Mouse (Mus musculus) large intestine, adult 2 months (tissue): Measurements from ENCODE around the gene Krtcap2. TPM values are rescaled to one million over a fixed set of nuclear protein-coding genes. Genes with fewer than 3 reads are reported as not detected.

ENCODE experiments used
- DNase-seq: peaks from one replicate; pipeline ENCODE4 v3.0.0-alpha.2; 2012; ENCODE audit warnings: low read depth, low spot score
- WGBS: fragments of 180-500 bp; shearing (Covaris S2); methylation state at CpG from one replicate; pipeline ENCODE4 v1.1.7; 2018; 5-methylcytosine and 5-hydroxymethylcytosine counted together
- polyA plus RNA-seq: library from polyadenylated mRNA; depleted of rRNA; stranded (reverse); fragments of >200 nt; gene quantifications from 2 replicates; pipeline ENCODE4 v1.2.3, GENCODE M21; 2012; rRNA removed

Gene Krtcap2
- polyA plus RNA-seq, 1 experiment: 221 TPM

DNA sequence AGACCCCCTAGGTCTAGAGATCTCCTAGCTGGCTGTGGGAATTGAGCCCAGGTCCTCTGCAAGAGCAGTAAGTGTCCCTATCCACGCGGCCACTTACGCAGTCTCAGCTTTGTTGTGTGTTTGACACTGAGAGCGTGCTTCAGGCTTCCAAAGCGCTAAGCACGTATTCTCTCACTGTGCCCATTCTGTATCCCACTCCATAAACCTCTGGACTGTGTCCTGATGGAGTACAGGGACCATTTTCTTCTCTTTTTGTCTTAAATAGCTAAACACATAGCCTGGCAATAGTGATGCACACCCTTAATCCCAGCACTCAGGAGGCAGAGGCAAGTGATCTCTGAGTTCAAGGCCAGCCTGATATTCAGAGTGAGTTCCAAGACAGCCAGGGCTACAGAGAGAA is 53.1 kb downstream of the Krtcap2 start:
- WGBS: 80% methylated on average over 6 of the region's 6 CpGs
- DNase-seq: no peak

GRCm38 (mm10) chr3:89299499-89299898 is 53.7 kb downstream of the Krtcap2 start:
- under 1% methylated on average over 14 of the region's 14 CpGs for WGBS
- DNase-seq: no peak

Other genes with a start within 250 kb of the Krtcap2 start
- gene Rusc1, start 152.7 kb upstream of the Krtcap2 start, polyA plus RNA-seq: 43.8 and 48.1 TPM in 2 replicates
- gene Gm43738, start 144.9 kb upstream of the Krtcap2 start, polyA plus RNA-seq: not detected in 2 replicates
- gene Fdps, start 144.0 kb upstream of the Krtcap2 start, polyA plus RNA-seq: 160 and 206 TPM in 2 replicates
- 181 and 448 TPM in 2 replicates for gene Pklr, start 109.8 kb upstream of the Krtcap2 start, polyA plus RNA-seq
- 0.48 and 0.52 TPM in 2 replicates for gene Hcn3, start 85.8 kb upstream of the Krtcap2 start, polyA plus RNA-seq
- 41.1 and 53.0 TPM in 2 replicates for gene Clk2, start 81.2 kb upstream of the Krtcap2 start, polyA plus RNA-seq
- 88.5 and 107 TPM in 2 replicates for gene Scamp3, start 68.5 kb upstream of the Krtcap2 start, polyA plus RNA-seq
- gene Fam189b, start 62.8 kb upstream of the Krtcap2 start, polyA plus RNA-seq: 23.0 and 30.1 TPM in 2 replicates
- gene Gba, start 43.0 kb upstream of the Krtcap2 start, polyA plus RNA-seq: 88.5 and 99.3 TPM in 2 replicates
- 20.8 and 22.8 TPM in 2 replicates for gene Thbs3, start 30.8 kb upstream of the Krtcap2 start, polyA plus RNA-seq
- gene Mtx1, start 18.9 kb upstream of the Krtcap2 start, polyA plus RNA-seq: 171 and 186 TPM in 2 replicates
- 0.99 and 1.6 TPM in 2 replicates for gene Muc1, start 16.9 kb upstream of the Krtcap2 start, polyA plus RNA-seq
- 2.1 TPM in 2 replicates for gene Trim46, start 343 bp downstream of the Krtcap2 start, polyA plus RNA-seq
- 355 and 356 TPM in 2 replicates for gene Dpm3, start 13.4 kb downstream of the Krtcap2 start, polyA plus RNA-seq
- gene Slc50a1, start 24.6 kb downstream of the Krtcap2 start, polyA plus RNA-seq: 108 and 123 TPM in 2 replicates
- gene Efna1, start 35.2 kb downstream of the Krtcap2 start, polyA plus RNA-seq: 78.0 and 93.8 TPM in 2 replicates
- gene Efna3, start 77.0 kb downstream of the Krtcap2 start, polyA plus RNA-seq: 6.0 and 7.4 TPM in 2 replicates
- gene Efna4, start 92.1 kb downstream of the Krtcap2 start, polyA plus RNA-seq: 14.5 and 14.6 TPM in 2 replicates
- gene Adam15, start 104.0 kb downstream of the Krtcap2 start, polyA plus RNA-seq: 59.4 and 68.5 TPM in 2 replicates
- gene Dcst2, start 116.0 kb downstream of the Krtcap2 start, polyA plus RNA-seq: 0.15 and 0.60 TPM in 2 replicates
- 3.1 and 6.7 TPM in 2 replicates for gene Dcst1, start 119.3 kb downstream of the Krtcap2 start, polyA plus RNA-seq
- gene Zbtb7b, start 148.8 kb downstream of the Krtcap2 start, polyA plus RNA-seq: 92.6 and 151 TPM in 2 replicates
- gene Lenep, start 156.8 kb downstream of the Krtcap2 start, polyA plus RNA-seq: not detected in 2 replicates
- 40.7 and 48.2 TPM in 2 replicates for gene Flad1, start 165.9 kb downstream of the Krtcap2 start, polyA plus RNA-seq
- gene Cks1b, start 172.4 kb downstream of the Krtcap2 start, polyA plus RNA-seq: 37.2 and 50.9 TPM in 2 replicates
- 60.3 and 84.0 TPM in 2 replicates for gene Shc1, start 172.5 kb downstream of the Krtcap2 start, polyA plus RNA-seq
- gene Pygo2, start 184.2 kb downstream of the Krtcap2 start, polyA plus RNA-seq: 30.8 and 39.3 TPM in 2 replicates
- gene Pbxip1, start 190.7 kb downstream of the Krtcap2 start, polyA plus RNA-seq: 44.6 and 52.7 TPM in 2 replicates
- gene Pmvk, start 208.6 kb downstream of the Krtcap2 start, polyA plus RNA-seq: 31.6 and 34.8 TPM in 2 replicates